Mouse (Mus musculus) NIH3T3 (cell line): ENCODE results near the gene Olfr610.
"Not testable (repeated sequence)": the region's sequence is repeated elsewhere in the genome, so short reads cannot be mapped to it uniquely, and the experiment has no call there.

ENCODE experiments used
- DNase-seq: peaks from one replicate; pipeline ENCODE4 v3.0.0-alpha.2; 2012; ENCODE audit warnings: low read depth

Olfr610 gene

DNA sequence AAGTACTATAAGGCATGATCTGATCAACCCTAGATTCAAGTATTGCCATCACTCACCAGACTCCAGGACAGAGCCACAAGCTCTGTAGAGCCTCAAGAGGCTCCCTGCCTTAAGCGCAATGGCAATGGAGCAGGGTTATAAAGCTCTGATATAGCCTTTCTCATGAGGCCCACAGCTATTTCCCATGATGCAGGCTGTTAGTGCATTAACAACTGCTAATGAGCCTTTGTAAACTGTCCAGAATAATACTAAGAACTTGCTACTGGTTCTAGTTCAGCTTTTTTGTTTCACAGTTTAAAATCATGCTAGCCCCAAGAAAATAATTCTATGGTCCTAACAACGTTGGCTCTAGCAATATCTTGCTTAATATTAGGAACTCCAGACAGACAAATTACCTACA lies at the start of gene Olfr610:
Gene Olfr610, minus strand, starts transcription at position 101 of the 400 bp plus-strand sequence.
- no peak for DNase-seq

DNA sequence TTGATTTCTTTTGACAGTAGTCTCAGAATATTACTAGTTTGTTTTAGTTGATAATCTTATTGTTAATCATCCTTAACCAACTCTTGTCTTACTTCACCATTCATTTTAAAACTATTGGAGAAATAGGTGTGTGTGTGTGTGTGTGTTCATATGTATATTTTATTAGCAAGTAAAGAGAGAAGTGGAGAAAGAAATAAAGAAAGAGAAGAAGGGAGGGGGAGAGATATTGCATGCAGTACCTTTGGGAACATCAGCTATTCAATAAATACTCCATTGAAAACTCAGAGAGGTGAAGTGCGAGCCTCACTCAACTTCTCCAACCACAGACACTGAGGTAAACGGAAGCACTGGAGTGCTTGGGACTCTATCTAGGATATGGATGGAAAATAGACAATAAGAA lies 43.9 kb upstream of the Olfr610 start, which contains the start of gene Olfr615:
Gene Olfr615, plus strand, starts transcription at position 301 of the 400 bp plus-strand sequence.
- no peak for DNase-seq

DNA sequence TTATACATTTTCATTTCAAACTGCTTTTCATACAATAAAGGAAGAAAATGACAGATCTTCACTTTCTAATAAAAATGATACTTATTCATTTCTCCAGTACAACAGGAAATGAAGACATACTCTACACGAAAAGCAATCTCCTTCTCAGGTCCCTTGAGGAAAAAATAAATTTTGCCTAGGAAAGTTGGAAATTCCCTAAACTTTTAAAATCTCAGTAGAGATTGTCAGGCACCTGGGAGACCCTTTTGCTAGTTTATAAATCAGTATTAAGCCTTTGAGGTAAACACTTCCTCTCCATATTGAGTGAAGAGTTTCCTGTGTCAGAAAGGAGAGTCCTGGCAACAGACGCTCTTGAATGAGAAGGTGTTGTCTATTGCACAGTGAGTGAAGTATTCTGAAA lies 35.9 kb upstream of the Olfr610 start, which contains the start of gene Olfr613:
Gene Olfr613, plus strand, starts transcription at position 301 of the 400 bp plus-strand sequence.
- DNase-seq, result no peak

DNA sequence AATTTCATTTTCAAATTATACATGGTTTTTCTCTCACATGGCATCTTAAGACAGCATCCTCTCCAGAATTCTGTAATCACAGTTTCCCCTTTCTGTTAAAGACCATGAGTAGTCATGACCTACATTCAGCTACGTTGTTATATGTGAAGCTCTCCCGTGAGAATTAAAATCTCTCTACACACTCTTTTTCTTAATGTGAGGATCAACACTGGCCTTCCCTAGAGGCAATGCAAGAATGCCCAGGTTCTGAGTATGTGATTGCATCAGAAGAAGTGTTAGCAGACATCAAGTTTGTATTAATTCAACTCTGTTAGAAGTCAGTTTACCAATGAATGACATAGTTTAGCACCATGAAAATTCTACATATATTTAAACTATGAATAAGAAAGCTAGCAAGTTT lies 30.7 kb upstream of the Olfr610 start, which contains the start of gene Olfr612:
Gene Olfr612, minus strand, starts transcription at position 101 of the 400 bp plus-strand sequence.
- not testable (repeated sequence) for DNase-seq

DNA sequence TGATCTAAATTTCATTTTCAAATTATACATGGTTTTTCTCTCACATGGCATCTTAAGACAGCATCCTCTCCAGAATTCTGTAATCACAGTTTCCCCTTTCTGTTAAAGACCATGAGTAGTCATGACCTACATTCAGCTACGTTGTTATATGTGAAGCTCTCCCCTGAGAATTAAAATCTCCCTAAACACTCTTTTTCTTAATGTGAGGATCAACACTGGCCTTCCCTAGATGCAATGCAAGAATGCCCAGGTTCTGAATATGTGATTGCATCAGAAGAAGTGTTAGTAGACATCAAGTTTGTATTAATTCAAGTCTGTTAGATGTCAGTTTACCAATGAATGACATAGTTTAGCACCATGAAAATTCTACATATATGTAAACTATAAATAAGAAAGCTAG lies 8.8 kb upstream of the Olfr610 start, which contains the start of gene Olfr611:
Gene Olfr611, minus strand, starts transcription at position 101 of the 400 bp plus-strand sequence.
- DNase-seq, result not testable (repeated sequence)

DNA sequence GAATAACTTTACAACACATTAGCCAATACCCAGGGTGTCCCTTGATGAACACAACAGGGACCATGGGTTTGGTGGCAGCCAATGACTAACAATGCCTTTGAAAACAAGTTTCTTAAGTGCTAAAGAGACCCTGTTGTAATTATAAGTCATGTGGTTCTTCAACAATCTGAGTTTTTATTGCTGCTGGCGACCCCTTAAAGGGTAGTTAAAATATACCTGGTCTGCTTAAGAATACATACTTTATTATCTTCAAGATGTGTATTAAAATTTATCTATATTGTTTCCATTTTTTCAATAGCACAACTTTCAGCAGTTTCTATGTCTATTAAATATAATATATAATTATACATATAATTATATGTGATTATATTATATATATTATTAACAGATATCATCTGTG lies 14.0 kb downstream of the Olfr610 start, which contains the start of gene Olfr609:
Gene Olfr609, minus strand, starts transcription at position 101 of the 400 bp plus-strand sequence.
- DNase-seq, result no peak

DNA sequence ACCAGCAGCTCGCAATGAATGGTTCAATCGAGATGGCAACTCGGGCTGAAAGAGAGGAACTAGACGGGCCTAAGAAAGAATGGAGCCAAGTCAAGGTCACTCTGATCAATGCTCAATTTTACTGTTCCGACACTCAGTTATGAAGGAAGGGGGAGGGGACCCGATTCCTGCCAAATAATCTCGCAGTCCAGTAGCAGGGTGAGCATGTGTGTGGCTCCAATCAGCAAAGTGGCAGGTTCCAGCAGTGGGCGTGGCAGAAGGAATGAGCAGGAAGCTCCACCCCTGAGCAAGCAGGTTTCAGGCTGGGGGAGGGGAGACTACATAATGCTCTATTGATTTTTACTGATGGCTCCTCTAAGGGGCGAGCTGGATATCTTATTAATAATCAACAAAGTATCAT lies 34.8 kb downstream of the Olfr610 start:
- not testable (repeated sequence) for DNase-seq

DNA sequence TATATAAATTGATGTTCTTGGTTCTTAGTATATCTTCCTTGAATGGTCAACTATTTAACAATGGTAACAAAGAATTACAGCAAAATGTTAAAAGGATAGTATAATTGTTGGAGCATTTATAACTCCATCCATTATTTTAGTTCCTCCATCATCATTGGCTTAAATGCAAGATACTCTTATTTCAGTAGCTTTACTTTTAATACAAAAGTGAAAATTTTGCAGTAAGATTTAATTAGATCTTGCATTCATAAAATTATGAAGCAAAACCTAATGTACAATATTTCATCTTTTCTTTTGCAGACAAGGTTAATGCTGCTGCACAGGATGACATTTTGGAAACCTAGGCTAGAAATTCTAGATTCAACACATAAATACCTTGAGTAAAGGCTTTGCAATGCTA lies 42.3 kb downstream of the Olfr610 start, which contains the start of gene Olfr608:
Gene Olfr608, plus strand, starts transcription at position 301 of the 400 bp plus-strand sequence.
- DNase-seq, result no peak

DNA sequence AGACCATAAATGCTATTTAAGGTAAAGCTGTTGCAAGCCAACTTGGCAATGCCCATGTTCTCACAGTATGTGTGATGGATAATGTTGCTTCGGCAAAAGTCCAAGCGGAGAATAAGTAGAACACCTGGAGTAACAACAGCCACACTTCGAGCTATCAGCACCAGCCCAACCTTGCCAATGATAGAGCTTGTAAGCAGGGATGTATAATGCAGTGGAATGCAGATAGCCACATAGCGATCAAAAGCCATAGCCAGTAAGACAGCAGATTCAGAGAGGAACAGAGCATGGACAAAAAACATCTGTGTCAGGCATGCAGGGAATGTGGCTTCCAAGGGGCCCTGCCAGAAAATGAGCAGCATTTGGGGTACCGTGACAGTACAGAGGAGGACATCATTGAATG lies 51.3 kb downstream of the Olfr610 start:
- DNase-seq, result no peak
